Mouse (Mus musculus): ENCODE measurements at regions not wholly inside any gene's neighbourhood (a gene's known extent, or its start where the extent isn't known, plus 50 kb on each side); places are given as distances from the start of the nearest gene placed in this dataset.
"Not testable (repeated sequence)": the region's sequence is repeated elsewhere in the genome, so short reads cannot be mapped to it uniquely, and the experiment has no call there.

GRCm38 (mm10) chr1:35889731-35890499 is 178.3 kb upstream of the Hs6st1 start:
- DNase-seq (ENCODE audit: extremely low spot score in 1 of 2, low spot score in 1 of 2), result no peak

- no peak for DNase-seq (ENCODE audit: extremely low spot score in 1 of 2, low spot score in 1 of 2)
Measured at GRCm38 (mm10) chr1:35890500-35890900, 177.7 kb upstream of the Hs6st1 start.

GRCm38 (mm10) chr1:35899536-35899935 is 168.7 kb upstream of the Hs6st1 start:
- no peak for DNase-seq (ENCODE audit: extremely low spot score in 1 of 2, low spot score in 1 of 2)

- peak in 1 of 2 experiments; percentile 34 for DNase-seq (ENCODE audit: extremely low spot score in 1 of 2, low spot score in 1 of 2)
Measured at GRCm38 (mm10) chr1:35904001-35904547, 164.1 kb upstream of the Hs6st1 start.

- no peak for DNase-seq (ENCODE audit: extremely low spot score in 1 of 2, low spot score in 1 of 2)
Measured at GRCm38 (mm10) chr1:35913551-35913950, 154.6 kb upstream of the Hs6st1 start.

GRCm38 (mm10) chr1:35914175-35914574 is 154.0 kb upstream of the Hs6st1 start:
- not testable (repeated sequence) for DNase-seq (ENCODE audit: extremely low spot score in 1 of 2, low spot score in 1 of 2)

- no peak for DNase-seq (ENCODE audit: extremely low spot score in 1 of 2, low spot score in 1 of 2)
Measured at GRCm38 (mm10) chr1:35915526-35915925, 152.7 kb upstream of the Hs6st1 start.

GRCm38 (mm10) chr1:35919840-35920734 is 148.1 kb upstream of the Hs6st1 start:
- no peak for DNase-seq (ENCODE audit: extremely low spot score in 1 of 2, low spot score in 1 of 2)

- DNase-seq (ENCODE audit: extremely low spot score in 1 of 2, low spot score in 1 of 2), result no peak
Measured at GRCm38 (mm10) chr1:35924796-35925195, 143.4 kb upstream of the Hs6st1 start.

GRCm38 (mm10) chr1:35925301-35925700 is 142.9 kb upstream of the Hs6st1 start:
- DNase-seq (ENCODE audit: extremely low spot score in 1 of 2, low spot score in 1 of 2), result no peak

- DNase-seq (ENCODE audit: extremely low spot score in 1 of 2, low spot score in 1 of 2), result no peak
Measured at GRCm38 (mm10) chr1:35926191-35927048, 141.8 kb upstream of the Hs6st1 start.

- DNase-seq (ENCODE audit: extremely low spot score in 1 of 2, low spot score in 1 of 2), result no peak
Measured at GRCm38 (mm10) chr1:35927049-35927415, 141.2 kb upstream of the Hs6st1 start.

- DNase-seq (ENCODE audit: extremely low spot score in 1 of 2, low spot score in 1 of 2), result no peak
Measured at GRCm38 (mm10) chr1:35930351-35930750, 137.8 kb upstream of the Hs6st1 start.

- DNase-seq (ENCODE audit: extremely low spot score in 1 of 2, low spot score in 1 of 2), result no peak
Measured at GRCm38 (mm10) chr1:35931056-35931455, 137.1 kb upstream of the Hs6st1 start.

GRCm38 (mm10) chr1:35933511-35933910 is 134.7 kb upstream of the Hs6st1 start:
- no peak for DNase-seq (ENCODE audit: extremely low spot score in 1 of 2, low spot score in 1 of 2)

GRCm38 (mm10) chr1:35935099-35935651 is 133.0 kb upstream of the Hs6st1 start:
- DNase-seq (ENCODE audit: extremely low spot score in 1 of 2, low spot score in 1 of 2), result peak; percentile 49 to 74

- no peak for DNase-seq (ENCODE audit: extremely low spot score in 1 of 2, low spot score in 1 of 2)
Measured at GRCm38 (mm10) chr1:35936362-35937093, 131.7 kb upstream of the Hs6st1 start.

GRCm38 (mm10) chr1:35940236-35940635 is 128.0 kb upstream of the Hs6st1 start:
- DNase-seq (ENCODE audit: extremely low spot score in 1 of 2, low spot score in 1 of 2), result no peak

- DNase-seq (ENCODE audit: extremely low spot score in 1 of 2, low spot score in 1 of 2), result no peak
Measured at GRCm38 (mm10) chr1:35941642-35942077, 126.5 kb upstream of the Hs6st1 start.
